Mouse (Mus musculus) cortical plate, adult 2 months (tissue): ENCODE measurements around the gene Pomgnt1.
A peak's percentile ranks its signal among the peaks of the same experiment; 100 is the strongest.

ENCODE experiments used
- CTCF ChIP-seq: fragments of 200-500 bp; IDR thresholded peaks from 2 replicates; pipeline ENCODE4 v1.5.1; 2011; ENCODE audit warnings: mild to moderate bottlenecking, control low read depth, low read length; ENCODE audit not compliant: insufficient read depth; ENCODE audit errors: extremely low read depth
- POLR2A ChIP-seq: fragments of 200-500 bp; IDR thresholded peaks from 2 replicates; pipeline ENCODE4 v1.6.1; 2011; ENCODE audit warnings: mild to moderate bottlenecking, low read length, control low read depth; ENCODE audit not compliant: insufficient read depth; ENCODE audit errors: extremely low read depth

DNA sequence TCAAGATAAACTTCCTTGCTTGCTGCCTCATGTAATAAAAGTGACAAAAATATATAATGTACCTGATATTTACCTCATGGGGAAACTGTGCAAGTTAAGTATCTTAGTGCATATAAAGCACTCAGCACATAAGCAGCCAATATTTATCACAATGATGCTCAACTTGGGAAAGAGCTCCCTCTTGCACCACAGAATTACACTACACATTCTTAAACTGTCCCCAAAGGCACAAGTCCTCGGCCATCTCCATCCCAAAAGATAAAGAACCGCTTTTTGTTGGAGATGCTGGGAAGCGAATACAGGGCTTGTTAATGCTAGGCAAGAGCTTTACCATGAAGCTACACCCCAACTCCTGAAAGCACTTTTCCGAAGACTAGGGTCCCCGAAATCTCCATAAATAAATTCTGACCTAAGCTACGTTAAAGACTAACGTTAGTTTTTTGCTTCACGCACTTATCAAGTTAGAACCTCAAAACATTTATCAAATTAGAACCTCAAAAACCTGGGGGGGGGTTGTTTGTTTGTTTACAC is 49.4 kb upstream of the Pomgnt1 start:
- no peak for TF ChIP-seq POLR2A
- TF ChIP-seq CTCF: 0 out of 2 replicates have a peak, but pooled peaks have one; percentile 9
